Mouse (Mus musculus): Measurements from ENCODE around the gene Ostm1. TPM values are rescaled to one million over a fixed set of nuclear protein-coding genes. Genes with fewer than 3 reads are reported as not detected.

Ostm1 gene
- total RNA-seq (2021) = 10 to 100 TPM; 18.0 to 20.6 TPM
- long read RNA-seq, experiment 1, transcript Ostm1-201 (6 exons, 3,006 nt) = major isoform, 16 of 20 reads
- long read RNA-seq, experiment 1, partial matches to known transcripts = 1 of 20 reads
- long read RNA-seq, experiment 1, other reads (novel, unspliced or antisense) = 3 of 20 reads
- long read RNA-seq, experiment 2, transcript Ostm1-201 (6 exons, 3,006 nt) = major isoform, 27 of 32 reads
- long read RNA-seq, experiment 2, partial matches to known transcripts = 0 of 32 reads
- long read RNA-seq, experiment 2, other reads (novel, unspliced or antisense) = 5 of 32 reads

DNA sequence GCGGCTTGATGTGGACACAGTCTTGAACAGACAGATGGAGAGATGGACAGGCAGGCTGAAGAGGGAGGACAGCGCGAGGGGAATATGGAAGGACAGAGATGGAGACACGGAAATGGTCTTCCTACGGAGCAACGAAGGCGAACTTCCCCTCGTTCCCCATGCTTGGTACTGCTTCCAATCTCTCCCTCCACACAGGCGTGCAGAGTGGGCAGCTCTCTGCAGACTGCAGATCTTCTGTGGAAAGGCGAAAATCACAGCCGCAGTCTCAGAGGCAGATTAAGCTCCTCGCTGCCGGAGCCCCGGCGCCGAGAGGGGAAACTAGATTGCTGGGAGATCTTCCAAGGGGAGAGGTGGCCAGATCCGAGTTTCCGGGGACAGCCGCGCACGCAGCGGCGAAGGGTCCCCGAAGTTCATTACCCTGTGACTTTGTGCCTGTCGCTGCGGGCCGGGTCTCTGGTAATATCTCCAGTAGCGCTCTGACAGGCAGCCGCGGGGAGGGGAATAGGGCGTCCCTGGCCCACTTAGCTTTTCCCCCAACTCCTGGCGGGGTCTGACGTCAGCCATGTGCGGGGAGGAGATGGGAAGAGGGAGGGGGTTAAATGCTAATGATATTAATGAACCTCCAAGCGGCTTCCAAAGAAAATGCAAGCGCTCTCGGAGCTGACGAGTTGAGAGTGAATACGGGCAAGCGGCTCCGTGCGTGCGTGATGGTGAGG is at the start of gene Ostm1, which contains the start of gene Nr2e1:
Gene Ostm1 (plus strand): TSS at position 666 of the 716 bp plus-strand sequence.
Gene Nr2e1 (minus strand): TSS at position 476 of the 716 bp plus-strand sequence.
- no peak for DNase-seq

DNA sequence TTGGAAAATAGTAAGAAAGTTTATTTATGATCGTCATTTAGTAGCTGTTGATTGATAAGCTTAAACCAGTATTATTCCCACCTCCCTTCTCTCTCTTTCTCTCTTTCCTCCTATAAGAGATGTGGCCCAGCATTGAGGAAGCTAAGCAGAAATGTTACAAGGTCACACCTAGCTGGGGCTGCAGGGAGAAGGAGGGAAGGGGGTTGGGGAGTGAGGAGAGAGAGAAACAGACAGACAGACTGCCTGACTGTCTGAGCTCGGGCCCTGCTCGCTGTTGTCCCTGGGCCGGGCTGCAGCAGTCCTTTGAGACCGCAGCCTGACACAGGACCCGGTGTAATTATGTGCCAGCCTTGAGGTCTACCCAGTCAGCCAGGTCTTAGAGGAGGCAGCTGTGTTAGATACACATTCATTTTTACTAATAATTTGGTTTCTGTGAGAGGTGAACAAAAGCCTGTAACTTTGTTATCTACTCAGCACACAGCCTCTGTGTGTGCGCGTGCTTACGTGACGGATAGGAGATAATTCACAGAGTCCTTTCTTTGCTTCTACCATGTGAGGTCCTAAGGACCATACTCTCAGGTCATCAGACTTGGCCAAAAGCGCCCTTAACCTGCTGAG is 49.7 kb upstream of the Ostm1 start:
- no peak for DNase-seq

DNA sequence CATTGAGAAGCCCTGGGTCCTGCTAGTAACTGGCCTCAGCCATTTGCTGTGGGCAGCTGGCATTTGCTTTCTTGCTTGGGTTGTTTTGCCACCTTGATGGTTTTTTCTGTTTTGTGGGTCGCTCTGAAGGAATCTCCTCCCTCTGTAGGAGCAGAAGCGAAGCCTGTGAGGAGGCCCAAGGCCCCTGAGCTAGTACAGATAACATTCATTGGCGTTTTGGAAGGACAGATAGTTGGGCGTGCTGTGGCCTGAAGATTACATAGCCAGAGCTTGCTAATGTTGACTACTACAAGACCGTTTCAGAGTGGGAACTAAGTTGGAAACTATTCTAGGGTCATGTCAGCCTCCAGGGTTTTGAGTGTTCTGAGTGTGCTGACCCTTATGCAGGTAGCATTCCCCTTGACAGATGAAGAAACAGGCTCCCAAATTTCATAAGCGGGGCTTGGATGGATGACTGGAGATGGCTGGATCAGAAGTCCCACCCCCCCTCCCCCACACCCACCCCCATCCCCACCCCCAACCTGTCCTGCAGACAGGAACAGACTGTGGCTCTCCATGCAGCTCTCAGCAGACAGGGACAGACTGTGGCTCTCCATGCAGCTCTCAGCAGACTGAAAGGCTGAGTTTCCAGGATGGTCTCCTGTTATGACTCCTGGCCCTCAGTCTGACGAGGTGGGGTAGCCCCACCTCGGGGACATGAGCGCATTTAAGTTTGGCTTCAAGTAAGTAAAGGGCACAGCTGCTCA is 45.9 kb upstream of the Ostm1 start:
- no peak for DNase-seq

DNA sequence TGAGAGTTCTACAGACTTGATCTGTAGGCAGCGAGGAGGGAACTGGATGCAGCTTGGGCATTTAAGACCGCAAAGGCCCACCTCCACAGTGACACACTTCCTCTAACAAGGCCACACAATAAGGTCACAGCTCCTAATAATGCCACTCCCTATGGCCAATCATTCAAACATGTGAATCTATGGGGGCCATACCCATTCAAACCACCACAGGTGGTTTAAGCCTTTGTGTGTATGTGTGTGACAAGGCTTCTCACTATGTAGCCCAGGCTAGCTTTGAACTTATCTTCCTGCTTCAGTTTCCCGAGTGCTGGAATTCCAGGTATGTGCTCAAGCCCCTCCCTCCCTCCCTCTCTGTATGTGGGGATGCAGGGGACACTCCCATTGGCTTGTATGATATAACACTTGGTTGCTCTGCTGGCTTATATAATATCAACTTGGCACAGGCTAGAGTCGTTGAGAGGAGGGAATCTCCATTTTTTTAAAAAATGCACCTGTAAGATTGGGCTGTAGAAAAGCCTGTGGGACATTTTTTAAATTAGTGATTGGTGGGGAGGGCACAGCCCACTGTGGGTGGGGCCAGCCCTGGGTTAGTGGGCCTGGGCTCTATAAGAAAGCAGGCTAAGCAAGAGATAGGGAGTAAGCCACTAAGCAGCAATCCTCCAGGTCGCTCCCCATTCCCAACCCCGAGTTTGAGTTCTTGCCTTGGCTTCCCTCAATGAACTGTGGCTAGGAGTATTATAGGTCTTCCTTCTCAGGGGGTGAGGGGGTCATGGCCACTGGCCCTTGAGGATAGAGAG is 37.7 kb upstream of the Ostm1 start:
- no peak for DNase-seq

DNA sequence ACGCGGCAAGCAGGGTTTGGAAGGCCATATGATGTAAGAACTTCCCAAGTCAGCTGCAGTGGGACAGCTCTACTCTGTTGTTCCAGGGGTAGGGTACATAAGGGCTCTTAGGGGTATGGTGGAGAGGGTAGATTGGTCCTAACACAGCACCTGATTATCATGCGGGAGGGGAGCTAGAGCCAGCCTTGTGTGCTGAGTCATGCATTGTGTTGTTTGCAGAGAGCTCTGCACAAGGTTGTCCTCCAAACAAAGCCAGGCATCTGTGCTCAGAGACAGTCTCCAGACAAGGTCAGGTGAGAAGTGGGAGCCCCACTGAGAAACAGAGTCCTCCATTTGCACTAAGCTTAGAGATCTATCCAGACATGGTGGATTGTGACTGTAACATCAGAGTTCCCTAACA is 37.1 kb upstream of the Ostm1 start:
- no peak for DNase-seq

DNA sequence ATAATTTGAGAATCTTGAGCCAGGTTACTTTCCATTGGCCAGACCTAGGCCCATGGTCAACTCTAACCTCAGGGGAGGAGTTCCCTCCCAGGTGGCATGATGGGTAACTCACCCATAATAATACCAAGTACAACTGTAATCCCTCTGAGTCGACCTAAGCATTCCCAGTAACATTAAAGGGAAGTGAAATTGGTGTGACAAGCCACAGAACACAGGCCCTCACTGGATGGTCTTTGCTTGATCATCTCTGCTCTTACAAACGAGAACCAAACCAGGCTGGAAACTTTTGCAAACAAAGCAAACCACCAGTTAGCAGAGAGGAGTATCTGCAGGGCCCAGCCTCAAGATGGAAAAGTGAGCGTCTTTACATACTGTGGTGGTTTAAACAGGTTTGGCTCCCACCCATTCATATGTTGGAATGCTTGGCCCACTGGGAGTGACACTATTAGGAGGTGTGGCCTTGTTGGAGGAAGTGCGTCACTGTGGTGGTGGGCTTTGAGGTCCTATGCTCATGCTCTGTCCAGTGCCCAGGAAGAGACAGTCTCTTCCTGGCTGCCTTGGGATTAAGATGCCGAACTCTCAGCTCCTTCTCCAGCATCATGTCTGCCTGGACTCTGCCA is 23.9 kb upstream of the Ostm1 start:
- no peak for DNase-seq

DNA sequence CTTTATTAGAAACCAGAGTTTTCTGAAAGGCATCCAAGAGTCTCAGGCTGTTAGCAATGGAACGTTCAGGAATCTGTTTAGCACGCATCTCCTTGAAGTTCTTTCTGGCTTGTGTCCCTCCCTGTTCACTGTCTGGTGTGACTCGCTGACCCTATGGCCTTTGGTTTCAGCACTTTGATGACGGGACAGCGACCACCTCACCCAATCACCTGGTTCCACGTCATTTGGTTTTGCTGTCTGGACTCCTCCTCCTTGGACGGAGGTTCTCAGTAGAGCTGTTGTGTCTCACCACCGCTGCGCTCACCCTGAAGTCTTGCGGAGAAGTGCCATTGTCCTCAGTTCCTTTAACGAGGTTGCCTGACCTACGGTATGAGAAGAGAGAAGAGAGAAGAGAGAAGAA is 21.4 kb upstream of the Ostm1 start:
- no peak for DNase-seq

DNA sequence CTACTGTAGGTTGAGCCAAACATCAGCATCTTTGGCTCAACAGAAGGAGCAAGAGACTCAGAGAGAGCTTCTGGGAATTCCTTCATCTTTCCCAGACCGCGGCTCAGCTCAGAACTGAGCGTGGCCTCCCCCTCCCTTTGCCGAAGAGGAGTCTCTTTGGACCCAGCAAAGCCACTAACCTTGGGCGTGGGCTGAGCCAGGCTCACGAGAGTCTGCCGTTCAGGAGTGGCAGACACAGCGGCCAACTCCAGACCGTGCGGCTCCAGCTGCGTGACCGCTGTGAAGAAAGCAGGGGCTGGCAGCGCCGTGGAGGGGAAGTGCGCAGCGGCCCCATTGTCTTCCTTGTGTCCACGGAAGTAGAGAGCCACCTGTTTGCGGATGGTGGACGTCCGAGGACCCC is 11.1 kb upstream of the Ostm1 start:
- DNase-seq = no peak

DNA sequence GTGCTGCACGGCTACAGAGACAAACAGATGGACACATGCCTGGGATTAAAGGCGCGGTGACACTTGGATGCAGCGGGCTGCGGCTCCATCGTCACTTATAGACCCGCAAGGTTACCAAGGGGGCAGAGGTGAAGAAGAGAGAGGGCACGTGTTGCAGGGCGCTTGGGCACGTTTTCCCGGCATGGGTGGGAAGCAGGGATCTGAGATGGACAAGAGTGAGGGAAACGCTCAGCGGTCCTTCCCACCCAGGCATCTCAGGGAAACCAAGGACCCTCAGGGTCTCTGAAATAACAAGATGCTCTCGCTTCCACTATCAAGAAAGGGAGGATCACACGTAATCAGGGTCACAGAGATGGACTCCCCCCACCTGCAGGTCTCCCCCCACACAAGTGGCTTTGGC is 10.7 kb upstream of the Ostm1 start:
- DNase-seq = no peak

DNA sequence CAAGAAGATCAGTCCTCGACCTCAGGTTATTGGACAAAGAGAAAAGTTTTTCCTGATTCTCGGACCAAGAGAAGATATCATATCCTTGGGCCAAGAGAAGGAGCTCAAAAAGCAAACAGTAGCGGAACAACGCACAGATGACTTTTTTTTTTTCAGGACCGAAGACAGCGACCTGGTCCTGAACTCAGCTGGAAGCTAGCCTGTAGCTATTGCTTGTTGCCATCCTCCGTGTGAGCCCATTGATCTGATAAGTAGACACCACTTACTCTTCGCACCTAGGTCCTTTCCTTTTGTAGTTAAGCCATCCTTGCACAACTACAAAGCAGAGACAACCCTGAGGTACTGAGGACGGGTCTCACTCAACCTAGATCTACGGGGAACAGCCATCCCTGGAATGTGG is 9.0 kb upstream of the Ostm1 start:
- DNase-seq = no peak

DNA sequence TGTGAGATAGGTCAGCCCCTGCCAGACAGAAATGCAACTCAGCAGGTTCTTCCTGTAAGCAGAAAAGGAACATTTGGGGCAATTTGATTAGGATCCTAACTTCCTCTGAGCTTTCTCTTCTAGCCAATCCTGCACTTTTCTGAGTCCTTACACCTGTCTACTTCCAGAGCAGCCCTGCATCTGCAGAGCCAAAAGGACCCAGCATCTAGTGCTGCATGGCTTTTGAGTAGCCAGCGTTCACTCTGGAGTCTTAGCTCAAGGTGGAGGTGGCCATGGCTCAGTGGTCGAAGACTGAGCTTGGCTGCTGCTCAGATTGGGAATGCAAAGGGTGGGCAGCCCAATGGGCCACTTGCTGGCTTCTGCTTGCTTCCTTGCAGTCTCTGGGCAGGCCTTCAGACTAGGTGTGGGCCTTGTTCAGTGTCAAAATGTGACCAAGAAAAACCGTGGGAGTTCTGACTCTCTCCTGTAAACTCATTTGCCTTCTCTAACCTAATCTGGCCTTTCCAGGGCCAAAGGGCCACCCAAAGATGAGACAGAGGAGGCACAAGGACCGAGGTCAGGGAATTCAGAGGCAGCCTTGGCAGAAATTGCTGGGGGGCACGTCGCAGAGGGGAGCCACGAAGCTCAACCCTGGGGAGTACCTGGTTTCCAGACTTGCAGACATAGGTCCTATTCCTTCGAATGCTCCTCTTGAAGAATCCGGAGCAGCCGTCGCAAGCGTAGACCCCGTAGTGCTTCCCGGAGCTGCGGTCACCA is 5.9 kb upstream of the Ostm1 start:
- no peak for DNase-seq

DNA sequence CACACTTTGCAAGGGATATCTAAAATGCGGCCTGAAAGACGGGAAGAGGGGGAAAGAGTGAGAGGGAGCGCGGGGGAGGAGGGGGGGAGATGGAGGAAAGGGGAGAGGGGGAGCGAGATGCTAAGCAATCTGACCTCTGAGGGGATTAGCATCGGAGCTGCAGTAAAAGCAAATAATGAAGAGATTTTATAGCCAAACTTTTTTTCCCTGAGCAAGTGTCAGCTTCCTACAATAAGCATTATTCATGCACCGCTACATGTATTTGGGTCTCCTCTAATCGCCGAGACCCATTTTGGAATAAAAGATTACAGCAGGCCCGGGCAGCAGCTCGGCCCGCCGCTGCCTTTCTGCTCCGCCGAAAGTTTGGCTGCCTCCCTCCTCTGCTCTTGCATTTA is 5.3 kb upstream of the Ostm1 start:
- DNase-seq = no peak

DNA sequence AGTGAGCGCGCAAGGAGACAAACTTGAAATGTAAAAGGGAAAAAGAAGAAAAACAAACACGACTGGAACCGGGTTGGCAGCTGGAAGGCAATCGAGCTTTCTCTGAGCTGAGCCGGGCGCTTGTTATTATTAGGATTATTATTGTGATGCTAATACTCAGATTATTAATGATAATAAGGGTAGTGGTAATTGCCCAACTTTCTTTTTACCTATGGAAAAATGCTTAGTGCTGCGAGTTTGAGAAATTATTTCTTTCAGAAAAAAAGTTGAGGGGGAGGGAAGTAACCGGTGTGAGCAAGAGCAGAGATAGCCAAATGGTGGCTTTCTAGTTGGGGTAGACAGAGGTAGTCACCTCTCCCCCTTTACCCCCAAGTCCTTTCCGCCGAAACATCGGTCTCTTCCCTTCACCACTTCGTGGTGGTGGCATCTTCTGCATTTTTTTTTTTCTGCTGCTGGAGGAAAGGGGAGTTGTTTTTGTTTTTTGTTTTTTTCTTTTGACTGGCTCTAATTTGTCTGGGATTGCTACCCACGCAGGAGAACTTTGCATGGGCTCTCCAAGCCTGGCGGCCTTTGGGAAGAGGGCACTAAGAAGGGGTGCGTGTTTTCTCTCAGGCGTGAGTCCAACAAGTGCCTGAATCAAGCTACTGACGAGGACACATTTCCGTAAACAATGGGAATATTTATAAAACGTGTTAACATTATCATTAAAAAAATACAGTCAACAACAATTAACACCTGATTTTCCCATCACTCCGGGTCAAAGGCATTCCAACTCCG is 4.7 kb upstream of the Ostm1 start:
- DNase-seq = no peak

DNA sequence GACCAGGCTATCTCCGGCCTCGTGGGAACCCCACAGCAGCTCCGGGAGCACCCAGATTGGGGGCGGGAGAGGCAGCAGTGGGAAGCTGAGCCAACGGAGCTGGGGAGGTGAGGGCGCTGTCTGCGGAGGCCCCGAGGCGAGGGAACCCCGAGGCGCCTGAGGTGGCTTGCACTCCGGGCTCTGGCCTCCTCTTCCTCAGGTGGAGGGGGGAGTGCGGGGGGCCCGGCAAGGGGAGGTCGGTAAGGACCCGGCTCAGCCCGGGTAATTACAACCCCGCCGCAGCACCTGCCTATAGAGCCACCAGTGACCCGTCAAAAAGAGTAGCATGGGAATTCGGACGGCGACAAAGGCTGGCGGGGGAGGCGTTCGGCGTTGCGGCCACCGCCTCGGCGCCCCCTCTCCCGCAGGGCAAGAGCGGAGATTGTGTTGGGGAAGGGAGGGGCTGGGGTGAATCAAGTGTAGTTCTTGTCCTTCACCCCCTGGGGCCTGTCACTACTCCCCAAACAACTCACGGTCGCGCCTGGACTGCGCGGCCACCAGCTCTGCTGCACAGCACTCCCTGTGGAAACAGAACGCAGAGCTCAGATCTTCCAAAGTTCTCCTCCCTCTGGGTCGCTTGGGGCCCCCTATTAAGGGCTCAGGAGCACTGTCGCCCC is 4.0 kb upstream of the Ostm1 start:
- DNase-seq = no peak

DNA sequence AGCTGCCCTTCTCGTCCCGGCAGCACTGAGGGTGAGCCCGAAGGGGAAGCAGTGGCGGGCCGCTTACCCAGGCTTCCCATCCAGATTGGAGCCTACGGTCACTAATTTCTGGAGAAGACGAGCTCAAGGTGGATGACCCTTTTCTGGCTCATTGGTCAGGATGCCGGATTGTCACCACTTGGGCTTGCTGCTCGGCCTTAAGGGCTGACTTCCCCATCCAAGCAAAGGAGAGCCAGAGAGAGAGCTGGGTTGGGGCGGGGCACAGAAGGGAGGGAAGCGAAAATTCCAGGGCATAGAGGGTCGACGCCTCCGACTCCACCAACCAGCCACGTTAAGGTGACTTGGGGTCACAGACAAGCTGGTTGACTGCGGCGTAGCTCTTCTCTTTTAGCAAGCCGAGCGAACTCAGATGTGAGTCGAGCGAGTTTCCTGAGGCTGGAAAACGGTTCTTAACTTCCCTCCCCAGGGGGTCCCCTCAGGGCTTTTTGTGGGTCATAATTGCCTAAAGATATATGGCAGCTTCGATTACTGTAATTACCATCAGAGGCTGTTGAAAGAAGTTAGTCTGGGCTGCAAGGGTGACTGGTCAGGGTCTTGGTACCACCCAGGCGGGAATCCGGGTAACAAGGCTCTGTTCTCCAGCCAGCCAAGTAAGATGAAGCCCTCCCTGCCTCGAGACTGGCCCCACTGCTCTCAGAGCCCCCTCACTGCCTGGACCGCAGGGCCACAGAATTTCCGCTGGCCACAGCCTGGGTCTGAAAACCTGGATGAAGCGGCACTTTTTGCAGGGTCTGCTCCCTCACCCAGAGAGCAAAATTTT is 3.3 kb upstream of the Ostm1 start:
- no peak for DNase-seq

DNA sequence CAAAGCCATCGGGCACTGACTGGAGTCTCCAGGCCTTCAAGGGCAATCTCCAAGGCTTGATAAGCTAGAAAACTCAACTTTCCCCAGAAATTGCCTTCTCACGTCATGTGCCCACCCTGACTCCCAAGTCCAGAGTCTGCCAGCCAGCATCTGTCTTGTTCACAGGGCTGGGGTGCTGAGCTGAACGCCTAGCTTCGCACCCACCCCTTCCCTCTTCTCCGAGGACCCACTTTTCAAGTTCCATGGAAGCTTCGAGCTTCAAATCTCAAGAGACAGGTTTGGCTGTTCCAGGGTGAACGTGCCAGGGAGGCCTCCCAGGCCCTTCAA is 2.7 kb upstream of the Ostm1 start:
- DNase-seq = no peak

DNA sequence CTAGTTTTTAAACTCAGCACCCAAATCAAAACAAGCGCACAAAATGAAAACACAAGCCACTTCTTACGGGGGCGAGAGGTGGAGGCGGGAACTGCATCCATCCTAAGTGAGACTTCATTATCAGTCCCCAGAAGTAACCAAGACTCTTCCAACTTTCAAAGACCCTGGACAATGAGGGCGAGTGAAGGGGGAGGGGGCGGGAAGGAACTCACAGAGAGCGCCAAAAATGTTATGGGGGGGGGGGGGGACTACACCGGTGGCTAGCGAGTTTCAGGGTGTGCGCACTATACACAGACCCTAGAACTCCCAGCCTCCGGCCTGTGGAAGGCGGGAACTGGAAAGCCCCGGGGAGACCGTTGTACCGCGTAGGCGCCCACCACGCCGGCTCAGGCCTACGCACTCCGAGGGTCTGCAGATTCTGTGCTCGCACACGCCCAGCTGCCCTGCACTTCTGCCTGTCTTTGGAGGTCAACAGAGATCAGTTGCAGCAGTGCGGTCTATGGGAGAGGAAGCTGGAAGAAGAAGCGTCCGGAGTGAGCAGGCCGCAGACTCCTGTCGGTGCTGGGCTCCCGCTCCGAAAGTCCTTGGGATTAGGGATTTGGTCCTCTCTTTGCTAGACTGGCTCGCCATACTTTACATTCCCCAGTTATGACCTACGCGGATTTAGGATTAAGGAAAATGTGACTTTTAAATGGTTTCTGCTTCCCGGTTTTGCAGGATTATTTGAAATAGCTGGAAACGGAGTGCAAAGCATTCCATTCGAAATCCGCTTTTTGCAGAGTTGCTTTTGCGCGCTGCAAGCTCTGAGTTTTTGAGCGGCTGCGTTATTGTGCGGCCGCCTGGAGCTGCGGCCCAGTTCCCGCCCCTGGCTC is 1.7 kb upstream of the Ostm1 start:
- DNase-seq = no peak

Measured in gastrocnemius, postnatal 25 days (tissue).